Mouse (Mus musculus) adrenal gland, postnatal 36 days (tissue): ENCODE data around the gene Pmm1. TPM values are rescaled to one million over a fixed set of nuclear protein-coding genes. Genes with fewer than 3 reads are reported as not detected.
"Not testable (repeated sequence)": the region's sequence is repeated elsewhere in the genome, so short reads cannot be mapped to it uniquely, and the experiment has no call there.

Experiments
- DNase-seq, 2 experiments: peaks; one replicate each; pipeline ENCODE4 v3.0.0; 2021; ENCODE audit warnings: mixed read lengths in 1 of 2
- long read RNA-seq, 2 experiments: library from polyadenylated mRNA; stranded (forward); transcript quantifications; one replicate each; pipeline ENCODE4 v2.0.0; 2021; ENCODE audit warnings: borderline sequencing depth in 2 of 2
- total RNA-seq, 2 experiments: library from RNA; stranded (reverse); gene quantifications; 2 replicates each; pipeline ENCODE4 v1.2.3; 2021

Pmm1 gene
- total RNA-seq: 10 to 100 TPM; 51.1 to 90.8 TPM
- long read RNA-seq, experiment 1, transcript Pmm1-201 (8 exons, 1,300 nt): major isoform, 107 of 163 reads
- long read RNA-seq, experiment 1, partial matches to known transcripts: 7 of 163 reads
- long read RNA-seq, experiment 1, other reads (novel, unspliced or antisense): 43 of 163 reads
- long read RNA-seq, experiment 2, transcript Pmm1-201 (8 exons, 1,300 nt): major isoform, 45 of 82 reads
- long read RNA-seq, experiment 2, partial matches to known transcripts: 2 of 82 reads
- long read RNA-seq, experiment 2, other reads (novel, unspliced or antisense): 31 of 82 reads

DNA sequence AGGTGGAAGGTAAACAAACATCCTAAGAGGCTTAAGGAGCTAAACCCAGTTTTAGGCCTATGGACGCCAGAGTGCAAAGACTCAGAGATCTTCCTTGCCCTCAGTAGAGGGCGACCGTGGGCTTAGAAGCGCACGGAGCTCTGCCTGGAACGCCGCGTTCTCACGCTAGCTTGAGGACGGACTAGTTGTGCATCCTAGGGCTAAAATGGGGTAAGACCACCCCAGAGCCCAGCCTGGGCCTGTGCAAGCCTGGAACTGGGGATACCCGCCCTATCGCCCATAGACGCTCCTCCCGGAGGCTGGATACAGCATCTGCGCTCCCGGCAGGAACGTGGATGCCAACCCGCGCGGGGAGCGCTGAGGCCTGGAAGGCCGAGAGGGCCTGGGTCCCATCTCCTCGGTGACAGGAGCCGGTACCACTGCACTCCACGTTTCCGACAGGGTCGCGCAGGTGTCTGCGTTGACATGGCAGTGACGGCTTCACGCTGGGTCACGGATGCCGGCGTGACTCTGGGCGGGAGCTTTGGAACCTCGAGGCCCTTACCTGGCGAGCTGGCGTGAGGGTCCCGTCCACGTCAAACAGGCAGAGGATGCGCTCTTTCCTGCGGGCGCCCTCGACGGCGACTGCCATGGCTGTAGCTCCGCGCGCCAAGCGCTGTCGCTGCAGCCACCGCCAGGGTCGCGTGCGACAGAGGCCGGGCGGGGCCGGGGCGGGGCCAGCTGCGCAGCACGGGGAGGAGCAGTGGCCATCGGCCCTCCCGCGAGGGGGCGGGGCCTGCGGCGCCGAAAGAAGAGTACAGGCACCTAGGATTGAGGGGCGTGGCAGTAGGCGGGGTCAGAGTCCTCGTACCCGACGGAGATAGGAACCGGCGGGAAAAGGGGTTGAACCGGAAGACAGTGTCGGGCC is at the start of gene Pmm1:
Gene Pmm1, minus strand, starts transcription at position 760 of the 907 bp plus-strand sequence.
- peak; percentile 99 to 100 for DNase-seq

GRCm38 (mm10) chr15:82004257-82004656 is 43.5 kb upstream of the Pmm1 start:
- DNase-seq: no peak

- DNase-seq: peak in 1 of 2 experiments; percentile 36
Observed at GRCm38 (mm10) chr15:81993992-81994391, 33.3 kb upstream of the Pmm1 start.

DNA sequence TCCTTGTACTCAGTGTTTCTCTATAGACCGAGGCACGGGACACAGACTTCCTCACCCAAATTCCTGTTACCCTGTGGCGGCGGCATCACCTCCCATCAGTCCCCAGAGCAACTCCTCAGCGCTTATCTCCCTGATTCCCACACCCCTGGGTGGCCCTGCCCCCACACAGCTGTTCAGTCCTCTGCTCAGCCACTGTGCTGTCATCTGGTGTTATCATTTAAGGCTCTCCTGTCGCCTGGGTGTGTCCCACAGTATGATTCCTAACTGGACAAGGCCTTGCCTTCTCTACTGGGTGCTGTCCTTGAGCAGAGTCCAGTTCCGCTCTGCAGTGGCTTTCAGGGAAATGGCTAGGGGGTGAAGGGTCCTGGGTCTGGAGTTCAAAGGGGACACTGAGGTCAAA is 29.8 kb upstream of the Pmm1 start:
- peak; percentile 12 to 26 for DNase-seq

DNA sequence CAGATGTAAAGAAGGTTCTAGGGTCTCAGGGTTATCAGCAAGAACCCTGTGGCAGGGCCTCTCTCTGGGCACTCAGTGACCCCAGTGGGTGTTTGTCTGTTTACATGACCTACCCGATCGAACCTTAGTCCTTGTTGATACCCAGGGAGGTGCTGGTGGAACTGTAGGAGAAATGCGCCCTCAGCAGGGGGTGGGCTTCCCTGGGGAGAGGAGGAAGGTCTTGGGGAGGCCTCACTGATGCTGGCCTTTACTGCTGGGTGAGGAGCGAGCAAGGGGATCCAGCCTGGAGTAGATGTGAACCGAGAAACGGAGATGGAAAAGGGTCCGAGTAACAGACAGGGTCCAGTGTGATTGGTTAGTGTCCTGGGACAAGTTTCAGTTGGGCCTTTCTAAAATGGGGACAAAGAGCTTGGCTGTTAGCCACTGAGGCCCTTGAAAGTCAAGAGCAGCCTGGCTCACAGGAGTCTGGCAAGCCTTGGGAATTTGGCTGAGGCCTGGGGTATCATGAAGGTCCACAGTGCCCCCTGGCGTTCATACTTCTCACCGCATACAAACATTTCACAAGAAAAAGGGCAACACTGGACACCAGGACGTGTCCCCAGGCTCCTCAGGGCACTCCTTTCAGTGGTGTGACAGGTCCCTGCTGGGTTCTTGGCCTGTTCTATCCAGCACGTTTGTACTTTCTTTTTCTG is 28.8 kb upstream of the Pmm1 start:
- DNase-seq: peak; percentile 91

GRCm38 (mm10) chr15:81987646-81988045 is 26.9 kb upstream of the Pmm1 start, which contains the start of gene Xrcc6:
Gene Xrcc6 (plus strand): TSS chr15:81987835.
- DNase-seq: peak in 1 of 2 experiments; percentile 34

DNA sequence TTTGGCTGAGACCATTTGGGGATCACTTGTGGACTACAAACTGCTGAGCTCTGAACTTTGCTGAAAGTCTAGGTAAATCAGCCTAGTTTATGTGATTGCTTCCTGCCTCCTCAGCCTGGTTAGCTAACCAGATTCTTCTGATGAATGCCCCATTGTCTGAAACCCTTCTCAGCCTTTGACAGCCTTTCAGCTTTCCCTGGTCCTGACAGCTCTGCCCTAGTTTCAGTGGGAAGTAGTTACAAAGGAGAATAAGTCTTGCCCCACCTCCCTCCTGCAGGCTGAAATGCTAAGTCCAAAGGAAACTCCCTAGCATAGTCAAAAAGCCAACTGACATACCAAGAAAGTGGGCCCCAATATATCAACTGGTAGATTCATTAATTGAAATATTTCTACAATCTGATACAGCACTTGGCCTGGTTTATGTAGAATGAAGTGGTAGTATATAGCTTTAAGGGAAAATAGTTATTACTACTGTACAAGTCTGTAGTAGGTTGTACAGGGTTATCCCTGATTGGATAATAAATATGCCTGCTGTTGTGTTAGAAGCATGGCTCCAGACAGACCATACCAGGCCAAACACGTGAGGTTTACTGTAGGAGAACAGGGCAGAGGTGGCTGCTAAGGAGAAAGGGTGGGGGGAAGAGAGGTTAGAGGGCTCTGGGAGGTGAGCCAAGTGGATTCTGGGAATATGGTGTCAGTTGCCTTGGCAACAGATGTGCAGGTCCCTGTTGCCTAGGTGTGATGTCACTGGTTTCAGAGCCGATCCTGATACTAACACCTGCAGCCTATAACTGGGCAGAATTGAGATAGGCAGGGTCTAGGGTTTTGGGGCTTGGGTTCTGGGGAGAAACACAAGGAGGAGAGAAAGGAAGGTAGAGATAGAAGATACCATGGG is 24.8 kb upstream of the Pmm1 start:
- DNase-seq: no peak

DNA sequence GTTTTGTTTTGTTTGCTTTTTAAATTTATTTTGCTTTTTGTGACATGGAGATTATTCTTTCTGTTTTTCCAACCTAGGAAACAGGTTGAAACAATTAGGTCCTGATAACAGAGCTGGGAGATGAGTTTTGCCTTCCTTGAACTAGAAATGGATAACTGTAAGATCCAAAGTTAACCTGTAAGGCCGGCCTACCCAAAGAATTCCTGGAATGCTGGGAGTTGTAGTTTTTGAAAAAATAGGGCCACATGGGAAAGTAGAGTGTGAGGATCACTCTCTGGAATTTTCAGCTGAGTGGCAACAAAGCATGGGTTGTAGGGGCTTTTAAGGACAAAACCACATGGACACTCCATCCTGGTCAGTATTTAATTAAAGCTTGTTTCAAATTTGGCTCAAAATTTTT is 21.4 kb upstream of the Pmm1 start:
- no peak for DNase-seq

- DNase-seq: no peak
Observed at GRCm38 (mm10) chr15:81980321-81980720, 19.6 kb upstream of the Pmm1 start, which contains the start of gene 1700029P11Rik. Gene 1700029P11Rik (plus strand): TSS chr15:81980540.

DNA sequence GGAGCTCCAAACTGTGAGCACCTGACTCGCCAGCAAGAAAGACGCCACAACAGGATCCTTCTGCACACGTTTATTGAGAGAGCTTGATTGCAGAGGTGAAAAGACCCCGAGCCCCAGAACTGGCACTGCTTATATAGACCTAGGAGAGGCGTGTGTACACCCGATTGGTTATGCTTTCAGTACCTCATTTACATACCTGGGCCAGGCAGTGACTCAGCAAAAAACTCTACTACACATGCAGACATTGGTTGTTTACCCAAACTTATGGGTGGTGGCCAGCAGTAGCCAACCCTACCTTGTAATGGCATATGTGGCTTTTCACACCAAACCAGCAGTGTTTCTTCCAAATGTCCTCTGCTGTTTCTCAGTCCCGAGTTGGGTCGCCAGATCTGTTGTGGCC is 14.4 kb upstream of the Pmm1 start:
- DNase-seq: not testable (repeated sequence)

GRCm38 (mm10) chr15:81970498-81970897 is 9.8 kb upstream of the Pmm1 start:
- not testable (repeated sequence) for DNase-seq

DNA sequence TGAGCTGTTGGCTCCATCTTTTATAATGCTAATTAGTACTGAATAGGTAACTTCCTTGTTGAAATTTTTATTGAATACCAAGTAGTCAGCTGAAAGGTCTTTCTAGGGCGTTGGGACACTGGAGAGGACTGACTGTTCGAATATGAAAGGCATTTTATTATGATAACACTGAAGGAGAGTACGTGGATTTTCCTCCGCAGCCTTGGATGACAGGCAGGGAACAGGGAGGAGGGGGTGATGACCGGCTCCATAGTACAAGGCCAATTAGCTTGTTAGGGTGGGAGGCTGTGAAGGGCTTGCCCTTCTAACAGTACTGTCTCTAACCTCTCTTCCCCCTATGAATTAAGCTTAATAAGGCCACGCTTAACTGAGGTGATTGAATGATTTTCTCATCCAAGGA is 8.9 kb upstream of the Pmm1 start:
- not testable (repeated sequence) for DNase-seq

DNA sequence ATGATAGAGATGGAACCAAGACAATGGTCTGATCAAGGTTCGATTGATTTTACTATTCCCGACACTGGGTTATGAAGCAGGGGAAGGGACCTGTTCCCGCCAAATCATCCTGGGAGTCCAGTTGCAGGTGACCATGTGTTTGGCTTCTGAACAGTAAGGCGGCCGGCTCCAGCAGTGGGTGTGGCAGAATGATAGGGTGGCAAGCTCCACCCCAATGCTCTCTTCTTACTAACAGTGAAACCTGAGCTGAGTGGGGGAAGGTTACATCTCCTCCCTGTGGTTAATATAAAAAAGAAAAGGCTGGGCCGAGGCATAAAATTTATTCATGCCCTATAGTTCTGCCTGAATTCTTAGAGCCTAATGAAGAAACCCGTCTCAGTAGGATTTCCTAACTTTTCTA is 8.4 kb upstream of the Pmm1 start:
- no peak for DNase-seq

- no peak for DNase-seq
Observed at GRCm38 (mm10) chr15:81968447-81968846, 7.7 kb upstream of the Pmm1 start.

- DNase-seq: no peak
Observed at GRCm38 (mm10) chr15:81967821-81968220, 7.1 kb upstream of the Pmm1 start.

- no peak for DNase-seq
Observed at GRCm38 (mm10) chr15:81966062-81966829, 5.5 kb upstream of the Pmm1 start.

- peak in 1 of 2 experiments; percentile 33 for DNase-seq
Observed at GRCm38 (mm10) chr15:81964980-81965545, 4.3 kb upstream of the Pmm1 start.

DNA sequence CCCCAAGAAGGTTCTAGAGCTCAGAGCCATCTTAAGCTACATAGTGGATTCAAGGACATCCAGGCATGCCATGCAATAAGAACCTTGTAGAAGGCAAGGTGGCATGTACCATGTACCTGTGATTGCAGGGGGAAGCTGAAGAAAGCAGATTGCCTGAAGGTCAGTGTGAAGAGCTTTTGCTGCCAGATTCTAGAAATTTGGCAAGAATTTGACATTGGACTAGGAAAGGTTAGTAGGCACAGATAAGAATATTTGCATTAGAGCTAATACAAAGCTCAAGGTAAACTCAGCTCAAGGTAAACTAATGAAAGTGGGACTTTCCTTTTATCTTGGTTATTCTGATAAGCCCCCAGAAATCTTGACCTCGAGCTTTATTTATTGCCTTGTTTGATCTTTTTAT is 3.5 kb upstream of the Pmm1 start:
- no peak for DNase-seq

DNA sequence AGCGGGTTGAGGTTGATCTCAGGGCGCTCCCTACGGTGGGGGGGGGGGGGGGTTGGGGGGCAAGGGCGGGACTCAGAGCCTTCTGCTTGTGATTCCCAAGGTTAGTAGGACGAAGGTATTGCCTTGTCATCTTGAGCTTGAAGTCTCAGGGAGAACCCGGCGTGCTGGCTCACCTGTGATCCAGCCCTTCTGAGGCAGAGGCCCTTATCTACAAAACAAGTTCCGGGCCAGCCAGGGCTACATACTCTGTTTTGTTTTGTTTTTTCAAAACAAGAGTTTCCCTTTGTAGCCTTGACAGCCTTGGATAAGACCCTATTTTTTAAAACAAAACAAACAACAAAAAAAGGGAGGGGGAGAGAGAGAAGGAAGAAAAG is 335 bp upstream of the Pmm1 start:
- DNase-seq: no peak

DNA sequence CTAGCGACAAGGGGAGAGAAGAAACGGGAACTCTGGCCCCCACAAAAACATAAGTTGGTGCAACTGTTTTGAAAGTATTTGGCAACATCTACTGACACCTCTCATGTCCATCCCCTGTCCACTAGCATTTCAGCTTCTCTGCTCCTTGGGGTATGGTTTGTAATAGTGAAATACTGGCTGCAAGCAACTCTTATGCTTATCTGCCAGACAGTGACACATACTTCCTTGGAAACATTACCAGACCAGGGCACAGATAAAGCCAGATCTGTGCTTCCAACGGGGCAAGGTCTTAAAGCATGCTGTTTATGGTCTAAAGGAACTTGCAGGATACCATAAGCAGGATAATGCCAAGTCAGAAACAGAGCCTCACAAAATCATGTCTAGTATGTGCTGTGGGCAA is 1.8 kb downstream of the Pmm1 start:
- DNase-seq: no peak
